9 mouse cellular contexts compared by ENCODE assay signal in the genomic region with DNA sequence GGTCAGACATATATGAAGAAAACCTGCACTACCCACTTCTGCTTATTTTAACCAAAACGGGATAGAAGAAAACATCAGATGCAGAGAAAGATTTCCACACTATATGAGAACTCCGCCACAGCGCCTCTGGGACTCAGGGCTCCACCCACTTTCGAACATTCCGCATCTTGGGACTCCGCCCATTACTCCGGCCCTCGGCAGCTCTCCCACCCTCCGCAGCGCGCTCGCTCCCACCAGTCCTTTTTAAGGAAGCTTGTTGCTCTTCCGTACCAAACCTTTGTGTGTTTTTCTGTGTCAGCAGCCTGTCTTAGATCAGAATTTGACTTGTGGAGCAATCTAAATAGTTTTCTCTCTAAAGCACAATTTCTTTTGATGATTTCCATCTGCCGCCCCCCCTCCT.
DNase-seq lines count a peak whose midpoint lies in the region; ATAC-seq and TF ChIP-seq lines count a peak whose summit lies in the region.
"Had no signal": no experiment of that assay in that cellular context is flagged by ENCODE, and none has a peak within 500 bp of the region (broad histone marks: within the 10 kb centered on the region; RNA-seq: fewer than 3 reads in every experiment).

No protein-coding gene starts in this region.

- TF ChIP-seq CTCF in forebrain, postnatal 0 days (IDR thresholded peaks at IDR 0.05; ENCODE audit: low read depth): no peak

- H3K27ac ChIP-seq in lung, embryonic 15.5 days: no peak overlapping the region
- no peak overlapping the region for H3K27ac ChIP-seq in forebrain, postnatal 0 days (ENCODE audit: low read depth, low read length)
- H3K27ac ChIP-seq: layer of hippocampus, adult 2 months had no signal

- H3K4me3 ChIP-seq in lung, embryonic 15.5 days: no peak overlapping the region
- H3K4me3 ChIP-seq in forebrain, postnatal 0 days (ENCODE audit: low read depth, low read length): no peak overlapping the region
- H3K4me3 ChIP-seq: layer of hippocampus, adult 2 months had no signal

- no peak for ATAC-seq in lung, embryonic 15.5 days (ENCODE audit: borderline replicate concordance, extremely low read depth, low FRiP score, low TSS enrichment)
- no peak for ATAC-seq in forebrain, postnatal 0 days

- 0 out of 2 replicates have a peak overlapping the region, but pooled peaks have one; percentile 16 for H3K4me2 ChIP-seq in lung, embryonic 15.5 days
- peak overlapping the region; percentile 26; the same call in 1 of the 2 replicates for H3K4me2 ChIP-seq in forebrain, postnatal 0 days (ENCODE audit: low read depth)

- peaks cover 97% of the 10 kb centered on the region for H3K27me3 ChIP-seq in lung, embryonic 15.5 days
- peaks cover 75% of the 10 kb centered on the region for H3K27me3 ChIP-seq in forebrain, postnatal 0 days (ENCODE audit: insufficient read depth, low read length)

- peaks cover 3% of the 10 kb centered on the region; the same call in 1 of the 2 replicates for H3K4me1 ChIP-seq in lung, embryonic 15.5 days
- 0 out of 2 replicates have a peak, but pooled peaks cover 3% of the 10 kb centered on the region for H3K4me1 ChIP-seq in forebrain, postnatal 0 days (ENCODE audit: insufficient read depth)

- no peaks in the 10 kb centered on the region for H3K36me3 ChIP-seq in lung, embryonic 15.5 days
- H3K36me3 ChIP-seq in forebrain, postnatal 0 days (ENCODE audit: insufficient read depth): no peaks in the 10 kb centered on the region

- no peaks in the 10 kb centered on the region for H3K9me3 ChIP-seq in lung, embryonic 15.5 days
- H3K9me3 ChIP-seq in forebrain, postnatal 0 days (ENCODE audit: low read length): no peaks in the 10 kb centered on the region

- peak; percentile 24 for DNase-seq in adrenal gland, adult 2 months
- no peak for DNase-seq in adrenal gland, postnatal 36 days
- no peak for DNase-seq in lung, postnatal 36 days
- DNase-seq in forebrain, postnatal 0 days: no peak
- DNase-seq in retina, embryonic 14.5 days (ENCODE audit: low spot score): peak; percentile 86
- DNase-seq in layer of hippocampus, postnatal 10 days (ENCODE audit: low spot score in 2 of 2): no peak
- no peak for DNase-seq in adrenal gland, adult 8-10 months

- 3% methylated on average over 14 of the region's 14 CpGs for WGBS in lung, embryonic 15.5 days
- 9% methylated on average over 14 of the region's 14 CpGs for WGBS in forebrain, postnatal 0 days

- H3K9ac ChIP-seq in lung, embryonic 15.5 days: no peak overlapping the region
- no peak overlapping the region for H3K9ac ChIP-seq in forebrain, postnatal 0 days

Comparison
In these comparisons a context has a peak if more than half of its experiments do, and no peak if none do; other contexts are left out.
1. DNase-seq: peak in adrenal gland, adult 2 months (single experiment) and retina, embryonic 14.5 days (single experiment); none in adrenal gland, postnatal 36 days (0 of 2), lung, postnatal 36 days (single experiment), forebrain, postnatal 0 days (single experiment), layer of hippocampus, postnatal 10 days (0 of 2) and adrenal gland, adult 8-10 months (single experiment).